Mouse (Mus musculus) thymus, adult 2 months (tissue): ENCODE data around the gene Bcl11a. TPM values are rescaled to one million over a fixed set of nuclear protein-coding genes. Genes with fewer than 3 reads are reported as not detected.
"Not testable (repeated sequence)": the region's sequence is repeated elsewhere in the genome, so short reads cannot be mapped to it uniquely, and the experiment has no call there.

Source experiments
- DNase-seq: peaks from one replicate; pipeline ENCODE4 v3.0.0; 2021
- H3K27ac ChIP-seq: fragments of 200-500 bp; 2 replicates; pipeline ENCODE4 v1.5.1; 2012; ENCODE audit warnings: low read length, control low read depth; ENCODE audit not compliant: control insufficient read depth, insufficient read depth
- H3K27me3 ChIP-seq: fragments of 200-500 bp; 2 replicates; pipeline ENCODE4 v1.6.1; 2012; ENCODE audit warnings: mild to moderate bottlenecking, low read length, moderate library complexity, mixed read lengths; ENCODE audit not compliant: control insufficient read depth, insufficient read depth
- H3K36me3 ChIP-seq: fragments of 200-500 bp; 2 replicates; pipeline ENCODE4 v1.6.1; 2012; ENCODE audit warnings: mild to moderate bottlenecking, low read length, moderate library complexity; ENCODE audit not compliant: control insufficient read depth, insufficient read depth
- H3K4me1 ChIP-seq: fragments of 200-500 bp; replicated peaks from 2 replicates; pipeline ENCODE4 v1.6.1; 2012; ENCODE audit warnings: low read length; ENCODE audit not compliant: control insufficient read depth, insufficient read depth
- H3K4me3 ChIP-seq: fragments of 200-500 bp; 2 replicates; pipeline ENCODE4 v1.5.1; 2012; ENCODE audit warnings: mild to moderate bottlenecking, low read length, control low read depth, moderate library complexity; ENCODE audit not compliant: control insufficient read depth, insufficient read depth
- CTCF ChIP-seq: fragments of 200-500 bp; IDR thresholded peaks from 2 replicates; pipeline ENCODE4 v1.5.1; 2012; ENCODE audit warnings: mild to moderate bottlenecking, control low read depth, low read length, moderate library complexity, borderline replicate concordance; ENCODE audit not compliant: control insufficient read depth, poor library complexity, insufficient read depth; ENCODE audit errors: extremely low read depth
- POLR2A ChIP-seq: fragments of 200-500 bp; IDR thresholded peaks from 2 replicates; pipeline ENCODE4 v1.6.1; 2012; ENCODE audit warnings: mild to moderate bottlenecking, low read length, control low read depth, moderate library complexity; ENCODE audit not compliant: control insufficient read depth, poor library complexity, insufficient read depth; ENCODE audit errors: extremely low read depth
- WGBS: fragments of 180-500 bp; shearing (Covaris S2); methylation state at CpG from one replicate; pipeline ENCODE4 v1.1.7; 2018; 5-methylcytosine and 5-hydroxymethylcytosine counted together
- polyA plus RNA-seq: library from polyadenylated mRNA; depleted of rRNA; stranded (reverse); fragments of >200 nt; gene quantifications from 2 replicates; pipeline ENCODE4 v1.2.3, GENCODE M21; 2012

Gene Bcl11a
- polyA plus RNA-seq, 1 experiment = 2.7 TPM

GRCm38 (mm10) chr11:24116582-24117318 lies 38.9 kb downstream of the Bcl11a start:
- no peak for DNase-seq
- 87% methylated on average over 7 of the region's 7 CpGs for WGBS
- Histone ChIP-seq H3K4me1 (no peaks in the 10 kb centered on the region; the same call in 1 of the 2 replicates), H3K36me3 (no peaks in the 10 kb centered on the region), H3K27me3 (no peaks in the 10 kb centered on the region), H3K27ac (no peak overlapping the region), H3K4me3 (no peak overlapping the region)
- TF ChIP-seq CTCF = no peak
- TF ChIP-seq POLR2A = no peak

- no peak for TF ChIP-seq CTCF
- no peak for TF ChIP-seq POLR2A
Observed at GRCm38 (mm10) chr11:24121136-24121535, 43.3 kb downstream of the Bcl11a start.

GRCm38 (mm10) chr11:24122899-24123298 lies 45.0 kb downstream of the Bcl11a start:
- no peak for DNase-seq
- no peak overlapping the region for H3K4me3 ChIP-seq
- TF ChIP-seq POLR2A = no peak
- TF ChIP-seq CTCF = no peak
- H3K4me1 ChIP-seq = 0 out of 2 replicates have a peak, but pooled peaks cover 3% of the 10 kb centered on the region
- no peaks in the 10 kb centered on the region for H3K27me3 ChIP-seq
- WGBS = 97% methylated on average over 7 of the region's 7 CpGs
- no peak overlapping the region for H3K27ac ChIP-seq
- H3K36me3 ChIP-seq = no peaks in the 10 kb centered on the region

More at GRCm38 (mm10) chr11:24121136-24121535, 43.3 kb downstream of the Bcl11a start:
- Histone ChIP-seq H3K27me3 (no peaks in the 10 kb centered on the region), H3K27ac (no peak overlapping the region), H3K36me3 (no peaks in the 10 kb centered on the region), H3K4me1 (no peaks in the 10 kb centered on the region), H3K4me3 (no peak overlapping the region)
- no peak for DNase-seq
- 97% methylated on average over 9 of the region's 9 CpGs for WGBS

GRCm38 (mm10) chr11:24123991-24124390 lies 46.1 kb downstream of the Bcl11a start:
- Histone ChIP-seq H3K4me3 (no peak overlapping the region), H3K27me3 (no peaks in the 10 kb centered on the region), H3K4me1 (0 out of 2 replicates have a peak, but pooled peaks cover 3% of the 10 kb centered on the region), H3K36me3 (no peaks in the 10 kb centered on the region), H3K27ac (no peak overlapping the region)
- WGBS = 74% methylated on average over 2 of the region's 2 CpGs
- TF ChIP-seq CTCF (no peak), POLR2A (no peak)
- DNase-seq = no peak

- no peaks in the 10 kb centered on the region for H3K27me3 ChIP-seq
- 0 out of 2 replicates have a peak, but pooled peaks cover 3% of the 10 kb centered on the region for H3K4me1 ChIP-seq
- H3K27ac ChIP-seq = no peak overlapping the region
- no peaks in the 10 kb centered on the region for H3K36me3 ChIP-seq
- DNase-seq = no peak
- TF ChIP-seq POLR2A (no peak), CTCF (no peak)
- 85% methylated on average over 6 of the region's 6 CpGs for WGBS
- no peak overlapping the region for H3K4me3 ChIP-seq
Observed at GRCm38 (mm10) chr11:24125098-24125497, 47.2 kb downstream of the Bcl11a start.

DNA sequence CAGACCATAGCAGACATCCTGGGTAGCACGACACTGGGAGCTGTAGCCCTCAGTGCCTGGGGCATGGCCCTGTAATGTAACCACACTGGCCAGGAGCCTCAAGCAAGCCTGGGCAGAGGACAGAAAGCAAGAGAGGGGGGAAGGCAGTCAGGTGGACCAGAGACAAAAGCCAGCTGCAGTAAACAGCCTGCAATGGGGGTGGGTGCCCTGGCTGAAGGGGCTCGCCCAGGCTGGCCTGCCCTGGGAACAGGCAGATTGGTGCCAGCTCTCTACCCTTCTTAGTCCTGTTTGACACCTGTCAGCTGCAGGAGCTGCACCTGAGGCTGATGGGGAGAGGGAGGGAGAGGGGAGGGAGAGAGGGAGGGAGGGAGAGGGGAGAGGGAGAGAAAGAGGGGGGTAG lies 50.1 kb downstream of the Bcl11a start:
- Histone ChIP-seq H3K4me3 (no peak overlapping the region), H3K27me3 (no peaks in the 10 kb centered on the region), H3K36me3 (no peaks in the 10 kb centered on the region), H3K27ac (no peak overlapping the region), H3K4me1 (peaks cover 14% of the 10 kb centered on the region)
- WGBS = 73% methylated on average over 2 of the region's 2 CpGs
- no peak for DNase-seq
- TF ChIP-seq CTCF (no peak), POLR2A (no peak)

- H3K27me3 ChIP-seq, DNase-seq, H3K27ac ChIP-seq, H3K36me3 ChIP-seq, H3K4me3 ChIP-seq: not testable (repeated sequence)
- peaks cover 14% of the 10 kb centered on the region for H3K4me1 ChIP-seq
- 85% methylated on average over 4 of the region's 4 CpGs for WGBS
Observed at GRCm38 (mm10) chr11:24128880-24129279, 51.0 kb downstream of the Bcl11a start.
